Mouse (Mus musculus) hindbrain, embryonic 13.5 days (tissue): ENCODE results near the gene Rapgef1. TPM values are rescaled to one million over a fixed set of nuclear protein-coding genes. Genes with fewer than 3 reads are reported as not detected.

Source experiments
- ATAC-seq: fragments of 200-750 bp; cut with Nextera tagmentation; 2 replicates; pipeline ENCODE4 v1.8.0; 2017; ENCODE audit warnings: moderate TSS enrichment; ENCODE audit not compliant: low FRiP score
- H3K27ac ChIP-seq: fragments of 300-500 bp; sonication (generic); 2 replicates; pipeline ENCODE4 v1.5.1; 2015; ENCODE audit warnings: inconsistent platforms, mild to moderate bottlenecking, moderate library complexity
- H3K27me3 ChIP-seq: fragments of 300-500 bp; sonication (generic); 2 replicates; pipeline ENCODE4 v1.6.1; 2015; ENCODE audit warnings: mild to moderate bottlenecking, inconsistent platforms
- H3K36me3 ChIP-seq: fragments of 300-500 bp; sonication (generic); 2 replicates; pipeline ENCODE4 v1.6.1; 2015; ENCODE audit warnings: mild to moderate bottlenecking, inconsistent platforms
- H3K4me1 ChIP-seq: fragments of 300-500 bp; sonication (generic); replicated peaks from 2 replicates; pipeline ENCODE4 v1.6.1; 2015; ENCODE audit warnings: inconsistent platforms
- H3K4me2 ChIP-seq: fragments of 300-500 bp; sonication (generic); 2 replicates; pipeline ENCODE4 v1.6.1; 2015; ENCODE audit warnings: inconsistent platforms, mild to moderate bottlenecking, moderate library complexity
- H3K4me3 ChIP-seq: fragments of 300-500 bp; sonication (generic); 2 replicates; pipeline ENCODE4 v1.5.1; 2015; ENCODE audit warnings: mild to moderate bottlenecking, inconsistent platforms
- H3K9ac ChIP-seq: fragments of 300-500 bp; sonication (generic); 2 replicates; pipeline ENCODE4 v1.6.1; 2015; ENCODE audit warnings: mild to moderate bottlenecking, inconsistent platforms
- H3K9me3 ChIP-seq: fragments of 300-500 bp; sonication (generic); 2 replicates; pipeline ENCODE4 v1.6.1; 2016; ENCODE audit warnings: inconsistent platforms
- WGBS: fragments of 180-500 bp; shearing (Covaris S2); methylation state at CpG from one replicate; pipeline ENCODE4 v1.1.7; 2015; 5-methylcytosine and 5-hydroxymethylcytosine counted together
- polyA plus RNA-seq: library from polyadenylated mRNA; unstranded; fragments of >200 nt; fragmentation: Nextera tagmentation; extraction: Ambion mirVana; gene quantifications from 2 replicates; pipeline ENCODE4 v1.2.1, GENCODE M21; 2015

Gene Rapgef1
- polyA plus RNA-seq, 1 experiment from 2014 or later = 14.3 TPM

DNA sequence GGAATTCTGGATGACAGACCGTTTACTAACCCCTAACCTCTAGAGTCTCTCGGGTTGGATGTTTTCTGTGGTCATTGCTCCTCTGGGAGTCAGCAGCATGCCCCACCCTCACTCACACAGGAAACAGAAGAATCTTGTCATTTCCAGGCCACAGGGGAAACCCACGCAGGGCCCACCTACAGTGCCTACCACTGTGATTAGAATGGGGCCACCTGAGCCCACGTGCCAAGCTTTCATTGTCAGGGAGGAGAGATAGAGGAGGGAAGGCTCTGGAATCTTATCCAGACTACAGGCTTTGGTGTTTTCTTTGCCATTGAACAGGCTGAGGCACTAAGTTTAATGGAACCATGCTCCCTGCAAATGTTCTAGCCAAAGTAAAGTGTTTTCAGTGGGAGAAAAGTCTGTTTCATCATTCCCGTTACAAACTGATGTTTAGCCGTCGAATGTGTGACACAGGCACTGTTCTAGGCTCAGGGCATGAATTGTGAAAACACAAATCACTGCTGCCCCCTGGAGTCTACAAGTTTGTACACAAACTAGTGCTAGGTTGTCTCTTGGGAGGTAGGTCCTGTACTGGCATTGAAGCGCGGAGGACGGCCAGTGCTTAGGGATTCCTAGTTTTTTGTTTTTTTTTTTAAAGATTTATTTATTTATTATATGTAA is 30.4 kb downstream of the Rapgef1 start:
- WGBS = 81% methylated on average over 10 of the region's 10 CpGs
- Histone ChIP-seq H3K36me3 (no peaks in the 10 kb centered on the region), H3K4me3 (no peak overlapping the region), H3K9ac (no peak overlapping the region), H3K27me3 (no peaks in the 10 kb centered on the region), H3K4me2 (no peak overlapping the region), H3K9me3 (no peaks in the 10 kb centered on the region), H3K27ac (peak overlapping the region; percentile 40; the same call in 1 of the 2 replicates), H3K4me1 (peaks cover 46% of the 10 kb centered on the region)
- no peak for ATAC-seq

DNA sequence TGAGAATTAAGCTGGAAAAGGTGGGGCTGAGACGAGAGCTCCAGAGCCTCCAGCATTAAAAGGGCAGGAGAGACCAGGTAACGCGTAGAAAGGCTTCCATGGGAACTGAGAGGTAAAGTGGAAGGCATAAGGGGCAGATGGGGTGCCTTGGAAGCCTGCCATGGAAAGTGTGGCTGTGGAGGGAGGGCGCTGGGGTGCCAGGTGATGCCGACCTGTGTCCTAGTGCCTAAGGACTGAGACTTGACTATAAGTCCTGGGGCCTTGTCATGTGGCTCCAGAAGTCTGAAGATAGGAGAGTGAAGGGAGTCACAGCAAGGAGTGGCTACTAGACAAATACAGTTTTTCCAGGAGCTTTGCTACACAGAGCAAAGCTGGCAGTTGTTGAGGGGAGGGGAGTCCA is 32.4 kb downstream of the Rapgef1 start:
- H3K4me2 ChIP-seq = no peak overlapping the region
- H3K9me3 ChIP-seq = no peaks in the 10 kb centered on the region
- ATAC-seq = no peak
- no peaks in the 10 kb centered on the region for H3K27me3 ChIP-seq
- no peak overlapping the region for H3K4me3 ChIP-seq
- 94% methylated on average over 5 of the region's 5 CpGs for WGBS
- peaks cover 41% of the 10 kb centered on the region for H3K4me1 ChIP-seq
- no peaks in the 10 kb centered on the region for H3K36me3 ChIP-seq
- H3K9ac ChIP-seq = no peak overlapping the region
- H3K27ac ChIP-seq = no peak overlapping the region

DNA sequence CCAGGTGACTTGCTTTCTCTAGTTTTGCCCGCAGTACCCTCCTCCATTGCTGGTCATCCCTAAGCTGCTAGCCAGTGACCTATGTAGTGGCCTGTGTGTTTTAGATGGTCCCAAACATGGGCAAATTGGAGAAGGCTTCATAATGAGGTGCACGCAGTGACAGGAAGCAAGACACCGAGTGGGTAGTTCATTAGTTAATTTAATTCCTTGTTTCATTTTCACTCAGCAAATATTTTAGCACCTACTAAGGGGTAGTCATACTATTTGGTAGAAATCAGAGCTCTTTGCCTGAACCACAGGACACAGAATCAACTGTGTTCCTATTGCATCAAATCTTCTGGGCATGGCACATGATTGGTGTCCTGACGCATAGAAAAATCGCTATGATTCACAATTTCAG is 35.9 kb downstream of the Rapgef1 start:
- Histone ChIP-seq H3K4me1 (peaks cover 39% of the 10 kb centered on the region), H3K4me2 (no peak overlapping the region), H3K36me3 (no peaks in the 10 kb centered on the region), H3K27me3 (no peaks in the 10 kb centered on the region), H3K9me3 (no peaks in the 10 kb centered on the region), H3K9ac (no peak overlapping the region), H3K27ac (no peak overlapping the region), H3K4me3 (no peak overlapping the region)
- no peak for ATAC-seq
- 95% methylated on average over 5 of the region's 5 CpGs for WGBS

DNA sequence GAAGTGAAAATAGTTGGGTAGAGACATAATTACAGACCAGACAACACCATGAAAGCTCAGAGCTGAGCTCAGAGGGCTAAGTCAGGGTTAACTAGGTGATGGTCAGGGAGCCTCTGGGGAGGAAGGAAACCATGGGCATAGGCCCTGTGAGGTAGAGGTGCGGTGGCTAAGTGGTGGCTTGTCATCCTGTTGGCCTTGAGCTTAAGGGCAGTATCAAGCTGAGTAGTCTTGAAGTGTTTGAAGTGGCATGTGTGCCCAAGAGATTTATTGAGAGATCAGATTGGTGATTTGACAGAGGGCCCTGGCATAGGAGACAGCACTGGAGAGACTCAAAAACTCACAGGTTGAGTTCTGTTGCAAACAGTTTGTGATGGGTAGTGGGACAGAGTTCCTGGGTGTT is 36.6 kb downstream of the Rapgef1 start:
- no peak for ATAC-seq
- no peak overlapping the region for H3K27ac ChIP-seq
- no peaks in the 10 kb centered on the region for H3K36me3 ChIP-seq

DNA sequence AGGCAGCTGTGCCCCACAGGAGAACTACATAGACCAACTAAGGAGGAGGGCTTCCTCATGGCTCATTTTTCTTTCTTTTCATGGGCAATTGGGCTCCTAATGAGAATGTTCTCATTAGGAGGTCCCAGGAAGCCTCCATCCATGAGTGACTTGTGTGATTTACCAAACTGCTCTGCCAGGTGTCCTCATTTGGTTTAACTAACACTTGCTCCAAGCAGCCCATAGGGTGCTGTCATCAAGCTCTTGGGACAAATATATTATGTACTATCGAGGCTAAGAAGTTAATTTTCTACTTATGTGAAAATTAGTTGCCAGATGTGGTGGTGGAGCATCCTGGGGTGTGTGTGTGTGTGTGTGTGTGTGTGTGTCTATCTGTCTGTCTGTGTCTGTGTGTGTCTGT is 37.6 kb downstream of the Rapgef1 start:
- H3K9ac ChIP-seq = no peak overlapping the region
- 70% methylated on average over 1 of the region's 1 CpGs for WGBS
- ATAC-seq = no peak

More for the DNA sequence above, 36.6 kb downstream of the Rapgef1 start:
- no peak overlapping the region for H3K4me3 ChIP-seq
- no peak overlapping the region for H3K4me2 ChIP-seq
- H3K9ac ChIP-seq = no peak overlapping the region
- no peaks in the 10 kb centered on the region for H3K27me3 ChIP-seq
- peaks cover 37% of the 10 kb centered on the region for H3K4me1 ChIP-seq
- WGBS = 96% methylated on average over 1 of the region's 1 CpGs
- no peaks in the 10 kb centered on the region for H3K9me3 ChIP-seq

DNA sequence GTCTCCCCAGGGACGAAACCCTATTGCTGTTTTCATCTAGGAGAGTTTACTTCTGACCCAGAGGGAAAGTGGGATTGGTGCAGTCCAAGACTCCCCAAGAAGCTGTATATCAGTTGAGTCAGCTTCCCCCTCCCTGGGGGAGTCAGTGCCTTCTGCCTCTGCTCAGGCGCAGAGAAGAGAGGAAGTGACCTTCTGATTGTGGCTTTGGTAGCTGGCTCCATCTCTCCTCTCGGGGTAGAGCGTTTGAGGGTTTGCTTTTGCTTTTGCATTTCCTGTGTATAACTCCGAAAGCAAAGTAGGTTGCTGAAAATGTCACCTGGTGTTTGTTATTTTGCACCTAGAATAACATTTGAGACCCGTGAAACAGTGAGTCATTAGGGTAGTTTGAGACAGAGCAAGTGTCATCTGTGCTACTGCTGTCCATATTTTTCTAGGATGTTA is 42.3 kb downstream of the Rapgef1 start:
- Histone ChIP-seq H3K9ac (no peak overlapping the region), H3K27me3 (no peaks in the 10 kb centered on the region), H3K4me1 (peaks cover 39% of the 10 kb centered on the region), H3K4me2 (no peak overlapping the region), H3K27ac (no peak overlapping the region), H3K4me3 (no peak overlapping the region), H3K36me3 (no peaks in the 10 kb centered on the region), H3K9me3 (no peaks in the 10 kb centered on the region)
- WGBS = 84% methylated on average over 6 of the region's 6 CpGs
- ATAC-seq = no peak

More for the DNA sequence above, 37.6 kb downstream of the Rapgef1 start:
- Histone ChIP-seq H3K27ac (no peak overlapping the region), H3K36me3 (no peaks in the 10 kb centered on the region), H3K4me3 (no peak overlapping the region), H3K27me3 (no peaks in the 10 kb centered on the region), H3K4me2 (no peak overlapping the region), H3K4me1 (peaks cover 33% of the 10 kb centered on the region), H3K9me3 (no peaks in the 10 kb centered on the region)

DNA sequence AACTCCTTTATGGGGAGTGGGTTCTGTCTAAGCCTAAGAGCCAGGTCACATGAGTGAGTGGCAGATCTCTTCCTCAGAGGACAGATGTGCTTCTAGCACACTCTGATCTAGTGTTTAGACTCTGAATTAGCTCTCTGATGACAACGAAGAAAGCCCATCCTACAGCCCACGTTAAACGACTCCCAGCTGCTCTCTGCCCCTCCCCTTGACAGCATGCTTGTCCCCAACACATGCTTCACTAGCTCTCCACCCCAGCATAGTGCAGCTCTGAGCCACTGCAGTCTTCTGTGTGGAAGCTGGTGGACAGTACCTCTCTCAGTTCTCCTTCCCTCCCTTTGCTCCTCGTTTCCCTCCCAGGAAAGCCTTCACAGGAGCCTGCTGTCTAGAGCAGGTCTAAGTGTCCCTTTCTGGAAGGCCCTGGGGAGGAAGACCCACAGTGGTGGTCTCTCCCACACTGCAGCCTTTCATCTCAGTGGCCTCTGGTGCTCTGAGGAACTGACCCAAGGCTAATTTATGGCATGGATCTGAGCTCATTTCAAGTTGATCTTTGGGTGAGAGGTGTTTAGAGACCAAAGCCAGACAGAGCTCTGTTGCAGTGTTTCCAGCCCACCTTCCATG is 43.8 kb downstream of the Rapgef1 start:
- H3K4me2 ChIP-seq = no peak overlapping the region
- H3K36me3 ChIP-seq = no peaks in the 10 kb centered on the region
- no peak overlapping the region for H3K4me3 ChIP-seq
- H3K9ac ChIP-seq = peak overlapping the region; percentile 9; the same call in 1 of the 2 replicates
- H3K27ac ChIP-seq = no peak overlapping the region
- no peak for ATAC-seq
- WGBS = 28% methylated on average over 4 of the region's 4 CpGs
- no peaks in the 10 kb centered on the region for H3K9me3 ChIP-seq
- no peaks in the 10 kb centered on the region for H3K27me3 ChIP-seq
- peaks cover 32% of the 10 kb centered on the region for H3K4me1 ChIP-seq

DNA sequence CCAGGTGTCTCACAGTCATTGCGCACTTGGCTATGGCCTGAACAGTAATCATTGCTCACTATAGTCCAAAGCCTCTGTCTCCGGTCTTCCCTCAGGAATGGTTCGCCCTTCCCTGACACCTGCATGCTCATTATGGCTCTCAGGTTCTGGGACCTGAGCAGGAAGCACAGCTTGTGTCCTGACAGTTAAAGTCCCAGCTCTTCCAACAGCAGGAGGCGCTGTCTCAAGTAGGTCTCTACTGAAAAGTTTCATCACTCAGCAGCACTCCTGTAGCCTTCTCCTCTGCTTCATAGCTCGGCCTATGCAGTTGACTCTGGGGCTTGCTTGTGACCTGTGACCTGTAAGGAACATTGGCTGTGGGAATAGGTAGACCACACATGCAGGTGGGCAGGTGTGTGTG is 45.9 kb downstream of the Rapgef1 start:
- Histone ChIP-seq H3K27ac (no peak overlapping the region), H3K36me3 (no peaks in the 10 kb centered on the region), H3K27me3 (no peaks in the 10 kb centered on the region), H3K4me2 (no peak overlapping the region), H3K4me3 (no peak overlapping the region), H3K9ac (no peak overlapping the region), H3K9me3 (no peaks in the 10 kb centered on the region), H3K4me1 (peaks cover 49% of the 10 kb centered on the region)
- WGBS = 92% methylated on average over 5 of the region's 5 CpGs
- no peak for ATAC-seq

DNA sequence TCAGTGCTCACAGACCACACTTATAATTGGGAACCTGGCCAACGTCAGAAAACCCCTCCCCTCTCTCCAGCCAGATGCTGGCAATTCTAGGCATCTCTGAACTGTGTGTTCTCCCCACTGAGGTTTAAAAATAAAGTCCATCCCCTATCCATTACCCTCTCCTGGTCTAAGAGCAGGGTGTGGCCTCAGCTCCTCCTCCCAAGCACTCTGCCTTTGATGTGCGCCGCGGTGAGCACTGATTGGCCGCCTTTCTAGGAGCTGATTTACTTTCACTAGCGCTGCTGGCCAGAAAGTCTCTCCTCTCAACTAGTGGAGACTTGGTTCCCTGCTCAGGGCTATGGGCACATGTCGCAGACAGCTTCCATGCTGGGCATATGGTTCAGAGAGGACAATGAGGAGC is 47.1 kb downstream of the Rapgef1 start:
- 0 out of 2 replicates have a peak overlapping the region, but pooled peaks have one; percentile 14 for H3K27ac ChIP-seq
- H3K4me2 ChIP-seq = no peak overlapping the region
- no peaks in the 10 kb centered on the region for H3K27me3 ChIP-seq
- no peak overlapping the region for H3K4me3 ChIP-seq
- no peaks in the 10 kb centered on the region for H3K36me3 ChIP-seq
- WGBS = 8% methylated on average over 7 of the region's 7 CpGs
- H3K9ac ChIP-seq = no peak overlapping the region
- peaks cover 57% of the 10 kb centered on the region for H3K4me1 ChIP-seq
- ATAC-seq = no peak
- H3K9me3 ChIP-seq = no peaks in the 10 kb centered on the region

DNA sequence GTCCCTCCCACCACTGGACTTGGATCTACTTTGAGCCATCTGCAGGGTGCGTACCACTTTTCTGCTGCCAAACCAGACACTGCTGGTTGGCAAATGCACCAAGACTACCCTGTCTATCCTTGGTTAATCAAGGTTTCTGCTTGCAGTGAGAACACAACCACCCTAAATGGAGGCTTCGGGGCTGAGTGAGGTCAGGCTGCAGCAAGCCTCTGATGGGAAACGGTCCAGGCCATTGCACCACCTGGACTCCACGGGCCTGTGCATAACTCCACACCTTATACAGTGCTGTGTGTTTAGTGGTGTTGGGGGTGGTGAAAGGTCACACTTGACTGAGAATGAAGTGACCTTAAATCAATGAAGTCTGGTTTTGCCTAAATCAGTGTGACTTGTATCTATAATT is 47.6 kb downstream of the Rapgef1 start:
- Histone ChIP-seq H3K4me1 (peaks cover 60% of the 10 kb centered on the region), H3K27me3 (no peaks in the 10 kb centered on the region), H3K36me3 (no peaks in the 10 kb centered on the region), H3K27ac (no peak overlapping the region), H3K9ac (no peak overlapping the region), H3K4me3 (no peak overlapping the region), H3K9me3 (no peaks in the 10 kb centered on the region), H3K4me2 (no peak overlapping the region)
- 83% methylated on average over 4 of the region's 4 CpGs for WGBS
- no peak for ATAC-seq

DNA sequence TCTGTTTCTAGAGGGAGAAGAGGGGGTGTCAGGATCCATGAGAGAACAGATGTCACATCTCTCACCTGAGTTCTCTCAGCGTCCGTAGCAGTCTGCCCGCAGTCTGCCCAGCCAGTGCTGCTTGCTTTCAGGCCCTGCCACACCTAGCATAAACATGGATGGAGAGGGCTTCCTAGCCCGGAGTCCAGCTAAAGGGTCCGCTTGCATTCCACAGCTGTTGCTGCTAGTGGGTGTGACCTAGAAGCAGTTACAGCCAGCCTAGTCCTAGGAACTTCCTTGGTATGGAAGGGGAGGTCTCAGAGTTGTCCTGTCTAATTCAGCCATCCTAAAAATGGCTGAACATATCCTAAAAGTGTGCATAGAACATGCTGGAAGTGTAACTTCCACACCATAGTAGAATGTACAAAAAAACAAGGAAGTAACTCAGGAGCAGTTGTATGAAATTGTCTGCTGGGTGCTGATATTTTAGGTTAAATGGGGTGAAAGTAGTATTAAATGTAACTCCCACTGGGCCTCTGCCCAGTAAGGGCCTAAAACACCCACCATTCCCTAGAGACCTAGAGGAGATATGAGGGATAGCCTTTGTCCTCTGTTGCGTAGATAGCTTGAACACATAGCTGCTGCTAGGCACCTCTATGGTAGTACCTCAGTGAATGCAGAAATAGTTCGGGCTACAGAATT is 48.6 kb downstream of the Rapgef1 start:
- 90% methylated on average over 7 of the region's 7 CpGs for WGBS
- Histone ChIP-seq H3K27ac (no peak overlapping the region), H3K4me3 (no peak overlapping the region), H3K4me2 (no peak overlapping the region), H3K9ac (no peak overlapping the region), H3K9me3 (no peaks in the 10 kb centered on the region), H3K36me3 (no peaks in the 10 kb centered on the region), H3K4me1 (peaks cover 55% of the 10 kb centered on the region), H3K27me3 (no peaks in the 10 kb centered on the region)
- ATAC-seq = no peak

DNA sequence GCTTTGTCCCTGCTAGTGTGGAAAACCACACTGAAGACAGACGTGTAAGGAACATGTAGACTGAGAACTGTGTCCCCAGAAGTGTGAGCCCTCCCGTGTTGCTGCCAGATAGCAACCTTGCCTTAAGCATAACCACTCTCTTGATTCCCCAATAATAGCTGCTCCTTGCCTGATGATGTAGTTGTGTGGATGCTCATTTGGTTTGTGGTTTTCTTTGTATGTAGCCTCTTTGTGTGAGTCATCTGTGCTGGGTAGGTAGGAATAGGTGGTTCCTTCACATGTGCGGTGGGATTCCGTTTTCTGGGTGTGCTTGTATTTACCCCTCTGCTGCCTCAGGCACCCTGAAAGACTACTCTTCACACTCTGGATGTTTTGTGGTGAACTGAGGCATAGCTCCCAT is 49.4 kb downstream of the Rapgef1 start:
- no peaks in the 10 kb centered on the region for H3K27me3 ChIP-seq
- no peaks in the 10 kb centered on the region for H3K36me3 ChIP-seq
- H3K9ac ChIP-seq = no peak overlapping the region
- no peak overlapping the region for H3K4me2 ChIP-seq
- peaks cover 50% of the 10 kb centered on the region for H3K4me1 ChIP-seq
- WGBS = 95% methylated on average over 4 of the region's 4 CpGs
- H3K27ac ChIP-seq = no peak overlapping the region
- H3K4me3 ChIP-seq = no peak overlapping the region
- ATAC-seq = no peak
- no peaks in the 10 kb centered on the region for H3K9me3 ChIP-seq
